Mouse (Mus musculus): ENCODE data around the gene Tnfsfm13. TPM values are rescaled to one million over a fixed set of nuclear protein-coding genes. Genes with fewer than 3 reads are reported as not detected.
A peak's percentile ranks its signal among the peaks of the same experiment; 100 is the strongest.

Tnfsfm13 gene
- polyA plus RNA-seq, 1 experiment from 2014 or later = 3.0 TPM

- H3K36me3 ChIP-seq (ENCODE audit: control insufficient read depth, insufficient read depth, low read length) = peaks cover 21% of the 10 kb centered on the region
- 65% methylated on average over 13 of the region's 13 CpGs for WGBS
- no peaks in the 10 kb centered on the region for H3K27me3 ChIP-seq (replicated peaks; ENCODE audit: control insufficient read depth, insufficient read depth, low read length)
- H3K9ac ChIP-seq (ENCODE audit: low read depth, low read length) = peak overlapping the region; percentile 72
- H3K4me1 ChIP-seq (ENCODE audit: control insufficient read depth, insufficient read depth, low read length) = peaks cover 6% of the 10 kb centered on the region
- H3K27ac ChIP-seq (ENCODE audit: low read length) = peak overlapping the region; percentile 96
- peak overlapping the region; percentile 64 for H3K4me3 ChIP-seq (ENCODE audit: low read length)
- no peak for ATAC-seq
- H3K9me3 ChIP-seq (ENCODE audit: control insufficient read depth, low read length) = no peaks in the 10 kb centered on the region
- peak overlapping the region; percentile 69 for H3K4me2 ChIP-seq (ENCODE audit: low read depth, low read length)
Observed at GRCm38 (mm10) chr11:69662967-69663671, 32.8 kb downstream of the Tnfsfm13 start.

- peaks cover 6% of the 10 kb centered on the region for H3K4me1 ChIP-seq (ENCODE audit: control insufficient read depth, insufficient read depth, low read length)
- no peaks in the 10 kb centered on the region for H3K27me3 ChIP-seq (replicated peaks; ENCODE audit: control insufficient read depth, insufficient read depth, low read length)
- H3K36me3 ChIP-seq (ENCODE audit: control insufficient read depth, insufficient read depth, low read length) = peaks cover 21% of the 10 kb centered on the region
- under 1% methylated on average over 48 of the region's 48 CpGs for WGBS
- H3K9ac ChIP-seq (ENCODE audit: low read depth, low read length) = peak within 1 kb of the TSS; percentile 72
- ATAC-seq = peak; percentile 96
- no peaks in the 10 kb centered on the region for H3K9me3 ChIP-seq (ENCODE audit: control insufficient read depth, low read length)
- H3K4me2 ChIP-seq (ENCODE audit: low read depth, low read length) = peak within 1 kb of the TSS; percentile 69
- peak within 1 kb of the TSS; percentile 64 for H3K4me3 ChIP-seq (ENCODE audit: low read length)
- peak within 1 kb of the TSS; percentile 96 for H3K27ac ChIP-seq (ENCODE audit: low read length)
Observed at GRCm38 (mm10) chr11:69662213-69662966, 33.5 kb downstream of the Tnfsfm13 start, which contains the start of gene Mpdu1. Gene Mpdu1 (minus strand): TSS chr11:69662642.

GRCm38 (mm10) chr11:69661221-69661881 is 34.5 kb downstream of the Tnfsfm13 start:
- Histone ChIP-seq H3K4me2 (ENCODE audit: low read depth, low read length) (peak overlapping the region; percentile 64), H3K9me3 (ENCODE audit: control insufficient read depth, low read length) (no peaks in the 10 kb centered on the region), H3K4me1 (ENCODE audit: control insufficient read depth, insufficient read depth, low read length) (peaks cover 9% of the 10 kb centered on the region), H3K36me3 (ENCODE audit: control insufficient read depth, insufficient read depth, low read length) (peaks cover 15% of the 10 kb centered on the region), H3K9ac (ENCODE audit: low read depth, low read length) (peak overlapping the region; percentile 72), H3K27me3 (replicated peaks; ENCODE audit: control insufficient read depth, insufficient read depth, low read length) (no peaks in the 10 kb centered on the region), H3K27ac (ENCODE audit: low read length) (peak overlapping the region; percentile 96), H3K4me3 (ENCODE audit: low read length) (peak overlapping the region; percentile 64)
- no peak for ATAC-seq
- WGBS = 72% methylated on average over 3 of the region's 3 CpGs

- Histone ChIP-seq H3K4me2 (ENCODE audit: low read depth, low read length) (no peak overlapping the region), H3K4me3 (ENCODE audit: low read length) (no peak overlapping the region), H3K9me3 (ENCODE audit: control insufficient read depth, low read length) (no peaks in the 10 kb centered on the region), H3K36me3 (ENCODE audit: control insufficient read depth, insufficient read depth, low read length) (peaks cover 14% of the 10 kb centered on the region), H3K4me1 (ENCODE audit: control insufficient read depth, insufficient read depth, low read length) (peaks cover 12% of the 10 kb centered on the region), H3K27ac (ENCODE audit: low read length) (no peak overlapping the region), H3K27me3 (replicated peaks; ENCODE audit: control insufficient read depth, insufficient read depth, low read length) (no peaks in the 10 kb centered on the region), H3K9ac (ENCODE audit: low read depth, low read length) (no peak overlapping the region)
- 80% methylated on average over 15 of the region's 15 CpGs for WGBS
- ATAC-seq = no peak
Observed at GRCm38 (mm10) chr11:69657462-69657881, 38.4 kb downstream of the Tnfsfm13 start.

- no peak overlapping the region for H3K27ac ChIP-seq (ENCODE audit: low read length)
- 76% methylated on average over 10 of the region's 10 CpGs for WGBS
- no peaks in the 10 kb centered on the region for H3K27me3 ChIP-seq (replicated peaks; ENCODE audit: control insufficient read depth, insufficient read depth, low read length)
- peaks cover 20% of the 10 kb centered on the region for H3K36me3 ChIP-seq (ENCODE audit: control insufficient read depth, insufficient read depth, low read length)
- H3K4me2 ChIP-seq (ENCODE audit: low read depth, low read length) = no peak overlapping the region
- H3K9me3 ChIP-seq (ENCODE audit: control insufficient read depth, low read length) = no peaks in the 10 kb centered on the region
- no peak for ATAC-seq
- H3K9ac ChIP-seq (ENCODE audit: low read depth, low read length) = 0 out of 2 replicates have a peak overlapping the region, but pooled peaks have one; percentile 24
- no peak overlapping the region for H3K4me3 ChIP-seq (ENCODE audit: low read length)
- peaks cover 12% of the 10 kb centered on the region for H3K4me1 ChIP-seq (ENCODE audit: control insufficient read depth, insufficient read depth, low read length)
Observed at GRCm38 (mm10) chr11:69656617-69657461, 39.1 kb downstream of the Tnfsfm13 start.

GRCm38 (mm10) chr11:69656065-69656455 is 39.8 kb downstream of the Tnfsfm13 start:
- H3K9ac ChIP-seq (ENCODE audit: low read depth, low read length) = 0 out of 2 replicates have a peak overlapping the region, but pooled peaks have one; percentile 24
- no peaks in the 10 kb centered on the region for H3K27me3 ChIP-seq (replicated peaks; ENCODE audit: control insufficient read depth, insufficient read depth, low read length)
- H3K4me2 ChIP-seq (ENCODE audit: low read depth, low read length) = no peak overlapping the region
- H3K36me3 ChIP-seq (ENCODE audit: control insufficient read depth, insufficient read depth, low read length) = peaks cover 25% of the 10 kb centered on the region
- no peak for ATAC-seq
- WGBS = 72% methylated on average over 5 of the region's 5 CpGs
- no peak overlapping the region for H3K27ac ChIP-seq (ENCODE audit: low read length)
- H3K4me1 ChIP-seq (ENCODE audit: control insufficient read depth, insufficient read depth, low read length) = peaks cover 12% of the 10 kb centered on the region
- H3K4me3 ChIP-seq (ENCODE audit: low read length) = no peak overlapping the region
- no peaks in the 10 kb centered on the region for H3K9me3 ChIP-seq (ENCODE audit: control insufficient read depth, low read length)

GRCm38 (mm10) chr11:69655264-69656064 is 40.4 kb downstream of the Tnfsfm13 start, which contains the start of gene Sox15:
Gene Sox15 (plus strand): TSS chr11:69655314.
- Histone ChIP-seq H3K4me3 (ENCODE audit: low read length) (no peak within 1 kb of the TSS), H3K4me2 (ENCODE audit: low read depth, low read length) (no peak within 1 kb of the TSS)

GRCm38 (mm10) chr11:69654760-69655159 is 41.1 kb downstream of the Tnfsfm13 start:
- 40% methylated on average over 9 of the region's 9 CpGs for WGBS
- Histone ChIP-seq H3K9ac (ENCODE audit: low read depth, low read length) (no peak overlapping the region), H3K9me3 (ENCODE audit: control insufficient read depth, low read length) (no peaks in the 10 kb centered on the region), H3K4me1 (ENCODE audit: control insufficient read depth, insufficient read depth, low read length) (peaks cover 12% of the 10 kb centered on the region), H3K4me3 (ENCODE audit: low read length) (no peak overlapping the region), H3K27ac (ENCODE audit: low read length) (no peak overlapping the region; the same call in none of the 2 replicates), H3K27me3 (replicated peaks; ENCODE audit: control insufficient read depth, insufficient read depth, low read length) (no peaks in the 10 kb centered on the region), H3K36me3 (ENCODE audit: control insufficient read depth, insufficient read depth, low read length) (peaks cover 30% of the 10 kb centered on the region), H3K4me2 (ENCODE audit: low read depth, low read length) (no peak overlapping the region)
- no peak for ATAC-seq

More at GRCm38 (mm10) chr11:69655264-69656064, 40.4 kb downstream of the Tnfsfm13 start, which contains the start of gene Sox15:
- peaks cover 28% of the 10 kb centered on the region for H3K36me3 ChIP-seq (ENCODE audit: control insufficient read depth, insufficient read depth, low read length)
- ATAC-seq = peak; percentile 68
- H3K9me3 ChIP-seq (ENCODE audit: control insufficient read depth, low read length) = no peaks in the 10 kb centered on the region
- no peaks in the 10 kb centered on the region for H3K27me3 ChIP-seq (replicated peaks; ENCODE audit: control insufficient read depth, insufficient read depth, low read length)
- H3K9ac ChIP-seq (ENCODE audit: low read depth, low read length) = 0 out of 2 replicates have a peak within 1 kb of the TSS, but pooled peaks have one; percentile 24
- H3K4me1 ChIP-seq (ENCODE audit: control insufficient read depth, insufficient read depth, low read length) = peaks cover 12% of the 10 kb centered on the region
- WGBS = 25% methylated on average over 34 of the region's 34 CpGs
- H3K27ac ChIP-seq (ENCODE audit: low read length) = no peak within 1 kb of the TSS; the same call in none of the 2 replicates

Data from intestine, embryonic 16.5 days (tissue).